Mouse (Mus musculus): Measurements from ENCODE around the gene Hoxa6. TPM values are rescaled to one million over a fixed set of nuclear protein-coding genes. Genes with fewer than 3 reads are reported as not detected.

The Hoxa6 gene
- polyA plus RNA-seq, 1 experiment = not detected

GRCm38 (mm10) chr6:52235866-52236265 lies 27.3 kb upstream of the Hoxa6 start:
- no peak overlapping the region for H3K4me3 ChIP-seq (replicated peaks)
- peaks cover 100% of the 10 kb centered on the region for H3K27me3 ChIP-seq (ENCODE audit: control insufficient read depth)
- H3K9me3 ChIP-seq (ENCODE audit: control insufficient read depth, low read length) = no peaks in the 10 kb centered on the region; the same call in 1 of the 2 replicates
- no peaks in the 10 kb centered on the region for H3K4me1 ChIP-seq (ENCODE audit: control insufficient read depth)
- TF ChIP-seq GATA1 (IDR thresholded peaks at IDR 0.05; ENCODE audit: low read length) (no peak), TAL1 (IDR thresholded peaks at IDR 0.05; ENCODE audit: low read length) (no peak)
- no peaks in the 10 kb centered on the region for H3K36me3 ChIP-seq (ENCODE audit: control insufficient read depth)

- Histone ChIP-seq H3K4me3 (replicated peaks) (no peak overlapping the region), H3K36me3 (ENCODE audit: control insufficient read depth) (no peaks in the 10 kb centered on the region), H3K27me3 (ENCODE audit: control insufficient read depth) (peaks cover 100% of the 10 kb centered on the region), H3K9me3 (ENCODE audit: control insufficient read depth, low read length) (no peaks in the 10 kb centered on the region; the same call in 1 of the 2 replicates), H3K4me1 (ENCODE audit: control insufficient read depth) (no peaks in the 10 kb centered on the region)
- no peak for TF ChIP-seq TAL1 (IDR thresholded peaks at IDR 0.05; ENCODE audit: low read length)
- TF ChIP-seq GATA1 (IDR thresholded peaks at IDR 0.05; ENCODE audit: low read length) = no peak
Measured at GRCm38 (mm10) chr6:52235267-52235666, 26.7 kb upstream of the Hoxa6 start.

GRCm38 (mm10) chr6:52234428-52235140 lies 26.1 kb upstream of the Hoxa6 start:
- no peaks in the 10 kb centered on the region for H3K4me1 ChIP-seq (ENCODE audit: control insufficient read depth)
- TF ChIP-seq GATA1 (IDR thresholded peaks at IDR 0.05; ENCODE audit: low read length) (no peak), TAL1 (IDR thresholded peaks at IDR 0.05; ENCODE audit: low read length) (no peak)
- H3K27me3 ChIP-seq (ENCODE audit: control insufficient read depth) = peaks cover 100% of the 10 kb centered on the region
- no peak overlapping the region for H3K4me3 ChIP-seq (replicated peaks)
- no peaks in the 10 kb centered on the region for H3K36me3 ChIP-seq (ENCODE audit: control insufficient read depth)
- no peaks in the 10 kb centered on the region; the same call in 1 of the 2 replicates for H3K9me3 ChIP-seq (ENCODE audit: control insufficient read depth, low read length)

- no peak overlapping the region for H3K4me3 ChIP-seq (replicated peaks)
- H3K36me3 ChIP-seq (ENCODE audit: control insufficient read depth) = no peaks in the 10 kb centered on the region
- TF ChIP-seq GATA1 (IDR thresholded peaks at IDR 0.05; ENCODE audit: low read length) = no peak
- no peak for TF ChIP-seq TAL1 (IDR thresholded peaks at IDR 0.05; ENCODE audit: low read length)
- peaks cover 100% of the 10 kb centered on the region for H3K27me3 ChIP-seq (ENCODE audit: control insufficient read depth)
- H3K4me1 ChIP-seq (ENCODE audit: control insufficient read depth) = no peaks in the 10 kb centered on the region
- H3K9me3 ChIP-seq (ENCODE audit: control insufficient read depth, low read length) = no peaks in the 10 kb centered on the region; the same call in 1 of the 2 replicates
Measured at GRCm38 (mm10) chr6:52233546-52234427, 25.3 kb upstream of the Hoxa6 start.

GRCm38 (mm10) chr6:52232984-52233545 lies 24.5 kb upstream of the Hoxa6 start:
- Histone ChIP-seq H3K36me3 (ENCODE audit: control insufficient read depth) (no peaks in the 10 kb centered on the region), H3K4me3 (replicated peaks) (no peak overlapping the region), H3K4me1 (ENCODE audit: control insufficient read depth) (no peaks in the 10 kb centered on the region), H3K9me3 (ENCODE audit: control insufficient read depth, low read length) (no peaks in the 10 kb centered on the region; the same call in 1 of the 2 replicates), H3K27me3 (ENCODE audit: control insufficient read depth) (peaks cover 100% of the 10 kb centered on the region)
- TF ChIP-seq GATA1 (IDR thresholded peaks at IDR 0.05; ENCODE audit: low read length) (no peak), TAL1 (IDR thresholded peaks at IDR 0.05; ENCODE audit: low read length) (no peak)

- Histone ChIP-seq H3K36me3 (ENCODE audit: control insufficient read depth) (no peaks in the 10 kb centered on the region), H3K27me3 (ENCODE audit: control insufficient read depth) (peaks cover 100% of the 10 kb centered on the region), H3K4me1 (ENCODE audit: control insufficient read depth) (no peaks in the 10 kb centered on the region), H3K4me3 (replicated peaks) (no peak overlapping the region), H3K9me3 (ENCODE audit: control insufficient read depth, low read length) (no peaks in the 10 kb centered on the region; the same call in 1 of the 2 replicates)
- TF ChIP-seq TAL1 (IDR thresholded peaks at IDR 0.05; ENCODE audit: low read length) (no peak), GATA1 (IDR thresholded peaks at IDR 0.05; ENCODE audit: low read length) (no peak)
Measured at GRCm38 (mm10) chr6:52232568-52232965, 24.0 kb upstream of the Hoxa6 start.

- TF ChIP-seq GATA1 (IDR thresholded peaks at IDR 0.05; ENCODE audit: low read length) = no peak
- Histone ChIP-seq H3K4me1 (ENCODE audit: control insufficient read depth) (no peaks in the 10 kb centered on the region), H3K27me3 (ENCODE audit: control insufficient read depth) (peaks cover 100% of the 10 kb centered on the region), H3K36me3 (ENCODE audit: control insufficient read depth) (no peaks in the 10 kb centered on the region), H3K4me3 (replicated peaks) (no peak overlapping the region), H3K9me3 (ENCODE audit: control insufficient read depth, low read length) (no peaks in the 10 kb centered on the region; the same call in 1 of the 2 replicates)
Measured at GRCm38 (mm10) chr6:52231885-52232567, 23.5 kb upstream of the Hoxa6 start.

- H3K36me3 ChIP-seq (ENCODE audit: control insufficient read depth) = no peaks in the 10 kb centered on the region
- no peak for TF ChIP-seq TAL1 (IDR thresholded peaks at IDR 0.05; ENCODE audit: low read length)
- TF ChIP-seq GATA1 (IDR thresholded peaks at IDR 0.05; ENCODE audit: low read length) = no peak
- no peak within 1 kb of the TSS for H3K4me3 ChIP-seq (replicated peaks)
- no peaks in the 10 kb centered on the region for H3K4me1 ChIP-seq (ENCODE audit: control insufficient read depth)
- H3K27me3 ChIP-seq (ENCODE audit: control insufficient read depth) = peaks cover 100% of the 10 kb centered on the region
- peaks cover 2% of the 10 kb centered on the region for H3K9me3 ChIP-seq (ENCODE audit: control insufficient read depth, low read length)
Measured at GRCm38 (mm10) chr6:52230516-52231165, 22.1 kb upstream of the Hoxa6 start, which contains the start of gene Hoxa9. Gene Hoxa9 (minus strand): TSS chr6:52231089.
